Mouse (Mus musculus): ENCODE data around the gene Hirip3.

DNA sequence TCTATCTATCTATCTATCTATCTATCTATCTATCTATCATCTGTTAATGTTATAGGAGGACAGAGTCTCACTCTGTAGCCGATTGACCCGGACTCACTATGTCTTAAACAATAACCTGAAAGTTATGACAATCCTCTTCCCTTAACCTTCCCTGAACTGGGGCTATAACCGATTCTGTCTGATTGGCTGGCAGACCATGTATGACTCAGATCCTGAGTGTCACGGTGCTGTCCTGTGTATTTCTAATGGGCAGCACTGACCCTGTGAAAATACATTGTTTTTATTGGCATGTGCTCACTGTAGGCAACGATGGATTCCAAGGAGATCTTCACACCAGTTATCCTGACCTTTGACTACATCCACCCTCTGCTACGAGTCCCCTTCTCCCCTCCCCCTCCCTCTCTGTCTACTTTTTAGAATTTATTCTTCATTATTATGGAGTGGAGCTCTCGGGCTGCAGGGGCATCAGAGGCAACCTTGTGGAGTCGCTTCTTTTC lies 46.0 kb upstream of the Hirip3 start:
- no peak for TF ChIP-seq POLR2A (IDR thresholded peaks at IDR 0.05; ENCODE audit: borderline replicate concordance, control insufficient read depth, low read depth, low read length)
- TF ChIP-seq CTCF (IDR thresholded peaks at IDR 0.05; ENCODE audit: control insufficient read depth, insufficient read depth, low read length): no peak
